Mouse (Mus musculus) cerebral cortex, adult 2 months (tissue): ENCODE results near the gene Hsd17b6.

Source experiments
- WGBS: fragments of 180-500 bp; shearing (Covaris S2); methylation state at CpG from one replicate; pipeline ENCODE4 v1.1.7; 2018; 5-methylcytosine and 5-hydroxymethylcytosine counted together

The Hsd17b6 gene

DNA sequence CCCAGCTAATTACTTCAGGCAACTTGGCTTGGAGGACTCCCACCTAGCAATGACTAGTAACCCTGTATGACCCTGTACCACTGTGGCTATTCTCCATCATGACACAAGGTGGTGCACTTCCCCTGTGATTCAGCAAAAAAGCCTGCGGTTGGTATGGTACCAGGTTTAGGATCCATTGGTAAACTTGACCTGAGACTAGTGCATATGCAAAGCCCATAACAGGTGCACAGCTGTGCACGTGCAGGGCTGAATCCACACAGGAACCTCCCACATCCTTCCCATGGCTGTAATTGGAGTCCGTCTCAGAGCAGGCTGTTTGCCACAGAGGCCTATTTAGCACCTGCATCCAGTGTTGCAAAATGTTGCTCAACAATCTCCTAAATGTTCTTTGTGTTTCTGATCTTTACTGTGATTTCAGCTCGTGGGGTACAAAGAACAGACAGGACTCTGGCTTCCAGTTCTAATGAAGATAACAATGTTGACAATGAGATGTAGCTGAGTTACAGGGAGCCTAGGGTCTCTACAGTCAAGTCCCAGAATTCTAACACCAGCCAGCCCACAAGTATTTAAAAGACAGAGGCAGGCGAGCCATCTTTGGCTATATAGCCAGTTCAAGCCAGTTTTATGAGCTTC is 61.9 kb downstream of the Hsd17b6 start:
- WGBS = 47% methylated on average over 5 of the region's 5 CpGs
